Mouse (Mus musculus) heart, postnatal 0 days (tissue): ENCODE results near the gene Prpf38b. TPM values are rescaled to one million over a fixed set of nuclear protein-coding genes. Genes with fewer than 3 reads are reported as not detected.

Source experiments
- ATAC-seq: fragments of 200-750 bp; cut with Nextera tagmentation; 2 replicates; pipeline ENCODE4 v1.8.0; 2017; ENCODE audit warnings: low read depth, moderate number of reproducible peaks, moderate library complexity; ENCODE audit not compliant: insufficient read depth
- DNase-seq: peaks from one replicate; pipeline ENCODE4 v3.0.0-alpha.2; 2016; ENCODE audit warnings: low spot score
- H3K27ac ChIP-seq: fragments of 300-500 bp; sonication (generic); 2 replicates; pipeline ENCODE4 v1.5.1; 2014; ENCODE audit warnings: low read depth, mild to moderate bottlenecking
- H3K27me3 ChIP-seq: fragments of 300-500 bp; sonication (generic); 2 replicates; pipeline ENCODE4 v1.6.1; 2014; ENCODE audit warnings: low read length, mixed read lengths; ENCODE audit not compliant: control insufficient read depth, insufficient read depth
- H3K36me3 ChIP-seq: fragments of 300-500 bp; sonication (generic); replicated peaks from 2 replicates; pipeline ENCODE4 v1.6.1; 2014; ENCODE audit warnings: low read length, mixed read lengths; ENCODE audit not compliant: control insufficient read depth, insufficient read depth
- H3K4me1 ChIP-seq: fragments of 300-500 bp; sonication (generic); 2 replicates; pipeline ENCODE4 v1.6.1; 2014; ENCODE audit warnings: antibody characterized with exemption; ENCODE audit not compliant: control insufficient read depth, insufficient read depth
- H3K4me2 ChIP-seq: fragments of 300-500 bp; sonication (generic); 2 replicates; pipeline ENCODE4 v1.6.1; 2014; ENCODE audit warnings: low read depth, mild to moderate bottlenecking, low read length, moderate library complexity
- H3K4me3 ChIP-seq: fragments of 300-500 bp; sonication (generic); 2 replicates; pipeline ENCODE4 v1.5.1; 2014; ENCODE audit warnings: low read depth, low read length
- H3K9ac ChIP-seq: fragments of 300-500 bp; sonication (generic); replicated peaks from 2 replicates; pipeline ENCODE4 v1.6.1; 2014; ENCODE audit warnings: low read depth, low read length, mixed read lengths
- H3K9me3 ChIP-seq: fragments of 300-500 bp; sonication (generic); replicated peaks from 2 replicates; pipeline ENCODE4 v1.6.1; 2016; ENCODE audit warnings: low read length; ENCODE audit not compliant: control insufficient read depth
- CTCF ChIP-seq: IDR thresholded peaks from 2 replicates; pipeline ENCODE4 v1.5.1; 2016; ENCODE audit warnings: antibody characterized with exemption, control low read depth, low read depth
- EP300 ChIP-seq: IDR thresholded peaks from 2 replicates; pipeline ENCODE4 v1.6.1; 2016; ENCODE audit warnings: antibody characterized with exemption, low read depth
- whole genome bisulfite sequencing: fragments of 180-500 bp; shearing (Covaris S2); extraction: QIAGEN DNeasy Blood & Tissue Kit; methylation state at CpG from one replicate; pipeline ENCODE4 v1.1.7; 2014; 5-methylcytosine and 5-hydroxymethylcytosine counted together
- polyA plus RNA-seq: library from polyadenylated mRNA; unstranded; fragments of >200 nt; fragmentation: Nextera tagmentation; extraction: Ambion mirVana; gene quantifications from 2 replicates; pipeline ENCODE4 v1.2.1, GENCODE M21; 2015
- total RNA-seq: library from RNA; depleted of rRNA; stranded (reverse); fragments of >200 nt; gene quantifications from 2 replicates; pipeline ENCODE4 v1.2.3, GENCODE M21; 2014; ENCODE audit warnings: low replicate concordance

Gene Prpf38b
- total and polyA plus RNA-seq, 2 experiments from 2014 or later: 27.8 to 33.8 TPM

GRCm38 (mm10) chr3:108879836-108880435 lies 31.6 kb downstream of the Prpf38b start:
- Histone ChIP-seq H3K27me3 (no peaks in the 10 kb centered on the region), H3K9me3 (no peaks in the 10 kb centered on the region), H3K4me2 (no peak overlapping the region), H3K27ac (no peak overlapping the region), H3K9ac (no peak overlapping the region), H3K36me3 (no peaks in the 10 kb centered on the region), H3K4me1 (peaks cover 24% of the 10 kb centered on the region), H3K4me3 (no peak overlapping the region)
- 45% methylated on average over 5 of the region's 5 CpGs for WGBS
- TF ChIP-seq CTCF (no peak), EP300 (no peak)
- no peak for ATAC-seq
- DNase-seq: no peak

DNA sequence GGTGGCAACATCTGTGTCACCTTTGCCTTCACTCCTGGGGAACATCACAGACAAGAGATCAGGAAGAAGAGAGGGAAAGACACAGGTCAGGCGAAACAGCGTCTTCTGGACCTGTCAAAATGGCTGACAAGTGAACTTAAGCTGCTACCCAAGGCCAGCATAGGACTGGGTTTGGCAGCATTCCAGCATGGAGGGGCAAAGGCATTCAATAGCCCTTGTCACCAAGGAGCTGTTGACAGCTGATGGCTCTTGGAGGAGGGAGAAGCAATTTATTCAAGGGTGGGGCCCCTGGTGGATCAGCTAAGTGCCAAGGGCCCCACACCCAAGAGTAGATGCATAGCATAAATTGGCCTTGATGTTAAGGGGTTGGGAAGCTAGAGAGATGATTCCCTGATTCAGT lies 32.4 kb downstream of the Prpf38b start:
- no peak for TF ChIP-seq EP300
- no peak for TF ChIP-seq CTCF
- no peak overlapping the region for H3K4me2 ChIP-seq
- no peak overlapping the region for H3K9ac ChIP-seq
- no peak for ATAC-seq
- no peaks in the 10 kb centered on the region for H3K9me3 ChIP-seq
- H3K4me3 ChIP-seq: no peak overlapping the region
- H3K27me3 ChIP-seq: no peaks in the 10 kb centered on the region
- no peaks in the 10 kb centered on the region for H3K36me3 ChIP-seq
- 18% methylated on average over 2 of the region's 2 CpGs for WGBS
- H3K4me1 ChIP-seq: peaks cover 24% of the 10 kb centered on the region
- H3K27ac ChIP-seq: no peak overlapping the region
- no peak for DNase-seq

- TF ChIP-seq CTCF: no peak
- TF ChIP-seq EP300: no peak
- no peaks in the 10 kb centered on the region for H3K27me3 ChIP-seq
- H3K36me3 ChIP-seq: no peaks in the 10 kb centered on the region
- DNase-seq: no peak
- no peak overlapping the region for H3K4me2 ChIP-seq
- no peak overlapping the region for H3K4me3 ChIP-seq
- no peak overlapping the region for H3K9ac ChIP-seq
- 78% methylated on average over 6 of the region's 6 CpGs for WGBS
- no peak for ATAC-seq
- no peaks in the 10 kb centered on the region for H3K4me1 ChIP-seq
- no peaks in the 10 kb centered on the region for H3K9me3 ChIP-seq
- no peak overlapping the region for H3K27ac ChIP-seq
Observed at GRCm38 (mm10) chr3:108870631-108871030, 40.9 kb downstream of the Prpf38b start.

GRCm38 (mm10) chr3:108867449-108867848 lies 44.1 kb downstream of the Prpf38b start:
- no peak overlapping the region for H3K9ac ChIP-seq
- H3K4me3 ChIP-seq: no peak overlapping the region
- H3K4me2 ChIP-seq: no peak overlapping the region
- 81% methylated on average over 3 of the region's 3 CpGs for WGBS
- DNase-seq (no peak), ATAC-seq (no peak)
- no peak overlapping the region for H3K27ac ChIP-seq
- TF ChIP-seq CTCF (no peak), EP300 (no peak)
- no peaks in the 10 kb centered on the region for H3K36me3 ChIP-seq
- no peaks in the 10 kb centered on the region for H3K27me3 ChIP-seq
- H3K9me3 ChIP-seq: no peaks in the 10 kb centered on the region
- H3K4me1 ChIP-seq: peaks cover 7% of the 10 kb centered on the region; the same call in 1 of the 2 replicates

- Histone ChIP-seq H3K9ac (no peak overlapping the region), H3K27ac (no peak overlapping the region), H3K27me3 (no peaks in the 10 kb centered on the region), H3K36me3 (no peaks in the 10 kb centered on the region), H3K4me1 (peaks cover 7% of the 10 kb centered on the region; the same call in 1 of the 2 replicates), H3K9me3 (no peaks in the 10 kb centered on the region), H3K4me2 (no peak overlapping the region), H3K4me3 (no peak overlapping the region)
- ATAC-seq: no peak
- TF ChIP-seq EP300 (no peak), CTCF (no peak)
- no peak for DNase-seq
- 84% methylated on average over 3 of the region's 3 CpGs for WGBS
Observed at GRCm38 (mm10) chr3:108865676-108866075, 45.9 kb downstream of the Prpf38b start.

DNA sequence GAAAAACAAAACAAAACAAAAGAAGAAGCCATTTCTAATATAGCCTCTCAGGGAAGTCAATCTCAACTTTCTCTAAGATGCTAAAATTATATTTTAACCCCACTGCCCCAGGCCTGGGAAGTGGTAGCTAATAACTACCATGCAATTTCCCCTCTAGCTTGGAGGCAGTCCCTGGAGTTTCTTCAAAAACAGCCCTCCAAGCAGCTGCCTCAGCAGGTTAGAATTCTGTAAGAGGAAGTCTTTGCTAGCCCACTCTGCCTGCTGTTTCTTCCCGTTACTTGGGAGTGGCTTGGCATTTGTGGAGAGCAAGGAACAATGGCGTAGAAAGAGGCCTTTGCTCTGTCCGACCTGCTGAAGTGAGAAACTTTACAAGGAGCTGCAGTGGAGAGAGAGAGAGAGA lies 46.4 kb downstream of the Prpf38b start:
- no peak overlapping the region for H3K27ac ChIP-seq
- no peak overlapping the region for H3K4me3 ChIP-seq
- TF ChIP-seq CTCF (no peak), EP300 (no peak)
- 45% methylated on average over 3 of the region's 3 CpGs for WGBS
- no peaks in the 10 kb centered on the region for H3K9me3 ChIP-seq
- DNase-seq (no peak), ATAC-seq (no peak)
- H3K4me2 ChIP-seq: no peak overlapping the region
- no peaks in the 10 kb centered on the region for H3K36me3 ChIP-seq
- H3K9ac ChIP-seq: no peak overlapping the region
- H3K27me3 ChIP-seq: no peaks in the 10 kb centered on the region
- peaks cover 7% of the 10 kb centered on the region; the same call in 1 of the 2 replicates for H3K4me1 ChIP-seq
